Mouse (Mus musculus) heart, postnatal 25 days (tissue): ENCODE measurements at regions not wholly inside any gene's neighbourhood (a gene's known extent, or its start where the extent isn't known, plus 50 kb on each side); places are given as distances from the start of the nearest gene placed in this dataset.

Source experiments
- DNase-seq: peaks from one replicate; pipeline ENCODE4 v3.0.0; 2022; ENCODE audit warnings: low spot score
- intact Hi-C: fragments of 180-260 bp; cut with DNase I; formaldehyde crosslinking; loops from one replicate; pipeline ENCODE4 v1.15.1; 2025

DNA sequence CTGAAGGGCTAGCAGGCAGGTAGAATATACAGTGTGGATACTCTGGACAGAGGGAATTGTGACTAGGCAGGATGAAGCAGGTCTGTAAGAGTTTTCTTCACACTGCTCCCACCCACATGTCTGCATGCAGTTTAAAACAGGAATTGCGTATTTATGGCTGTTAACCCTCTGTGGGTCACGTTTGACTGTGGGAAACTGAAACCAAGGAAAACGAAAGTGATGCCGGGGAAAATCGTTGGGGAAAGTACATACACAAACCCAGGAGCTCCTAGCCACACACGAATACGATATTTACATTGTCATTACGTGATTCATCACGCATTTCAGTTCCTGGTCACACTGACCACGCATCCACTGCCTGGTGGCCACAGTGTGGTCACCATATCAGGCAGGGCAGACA, 170.6 kb upstream of the Spdye4c start:
- no peak for DNase-seq
- intact Hi-C loops: no loop called here

DNA sequence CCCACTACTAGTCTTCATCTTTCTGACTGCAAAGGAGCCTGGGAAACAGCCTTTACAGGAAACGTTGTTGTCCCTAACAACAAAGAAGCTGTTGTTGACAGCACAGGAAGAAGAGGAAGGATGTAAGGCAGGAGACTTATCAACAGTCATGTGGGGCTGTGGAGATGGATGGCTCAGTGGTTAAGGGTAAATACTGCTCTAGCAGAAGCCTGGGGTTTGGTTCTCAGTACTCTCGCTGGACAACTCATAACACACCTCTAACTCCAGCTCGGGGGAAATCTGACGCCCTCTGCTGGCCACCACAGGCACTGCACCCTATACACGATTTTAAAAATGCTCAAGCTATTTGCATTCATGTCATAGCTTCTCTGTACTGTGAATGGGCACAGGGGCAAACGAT, 168.3 kb upstream of the Spdye4c start:
- DNase-seq: no peak
- intact Hi-C loops: no loop called here

DNA sequence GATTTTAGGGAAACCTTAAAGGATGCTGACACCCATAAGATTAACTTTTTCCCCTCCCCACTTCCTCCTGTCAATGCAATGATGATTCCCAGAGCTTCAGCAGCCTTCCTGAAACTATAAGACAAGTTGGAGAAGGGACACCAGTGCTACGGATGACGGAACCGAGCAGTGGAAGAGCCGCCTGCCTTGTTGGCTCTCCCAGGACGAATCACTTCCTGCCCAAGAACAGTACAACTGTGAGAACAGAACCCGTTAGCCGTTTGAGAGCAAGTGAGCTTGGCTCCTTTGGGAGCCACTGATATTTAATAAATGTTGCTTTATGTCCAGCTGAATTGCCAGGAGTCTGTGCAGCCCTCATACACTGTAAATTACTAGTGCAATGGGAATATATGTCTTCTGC, 166.8 kb upstream of the Spdye4c start:
- no peak for DNase-seq

DNA sequence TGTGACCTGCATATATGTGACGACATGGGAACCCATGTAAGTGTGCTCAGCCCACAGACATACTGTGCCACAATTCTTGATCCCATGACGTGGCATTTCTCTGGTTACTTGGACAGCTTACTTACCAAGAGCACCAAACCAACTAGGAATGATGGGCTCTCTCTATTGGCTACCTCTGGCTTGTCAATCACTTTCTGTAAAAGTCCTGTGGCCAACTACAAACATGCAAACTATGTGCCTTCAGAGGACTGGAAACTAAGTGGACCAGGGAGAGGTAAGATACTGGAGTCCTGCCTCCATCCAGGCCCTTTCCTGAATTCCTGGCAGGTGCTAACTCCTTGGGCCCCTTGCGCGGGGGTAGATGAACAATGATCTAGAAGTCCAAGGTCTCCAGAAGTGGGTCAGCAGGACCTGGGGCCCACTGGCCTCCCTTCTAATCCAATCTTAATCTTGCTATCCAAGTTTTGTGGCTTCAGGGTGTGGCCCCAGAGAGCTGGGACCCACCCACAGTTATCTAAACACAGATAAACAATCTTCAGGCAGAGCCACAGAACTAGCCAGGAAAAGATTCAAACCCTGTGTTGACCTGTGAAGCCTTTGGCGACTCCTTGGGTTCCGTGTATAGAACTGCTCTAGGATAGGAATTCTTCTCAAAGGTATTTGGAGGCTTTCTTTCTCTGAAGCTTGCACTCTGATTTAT, 163.7 kb upstream of the Spdye4c start:
- intact Hi-C loops: loop anchor here (5.0 kb wide), 1 partner anchor 80 kb away; no protein-coding TSS in a partner anchor
- DNase-seq: no peak

More for the DNA sequence above, 166.8 kb upstream of the Spdye4c start:
- intact Hi-C loops: no loop called here

DNA sequence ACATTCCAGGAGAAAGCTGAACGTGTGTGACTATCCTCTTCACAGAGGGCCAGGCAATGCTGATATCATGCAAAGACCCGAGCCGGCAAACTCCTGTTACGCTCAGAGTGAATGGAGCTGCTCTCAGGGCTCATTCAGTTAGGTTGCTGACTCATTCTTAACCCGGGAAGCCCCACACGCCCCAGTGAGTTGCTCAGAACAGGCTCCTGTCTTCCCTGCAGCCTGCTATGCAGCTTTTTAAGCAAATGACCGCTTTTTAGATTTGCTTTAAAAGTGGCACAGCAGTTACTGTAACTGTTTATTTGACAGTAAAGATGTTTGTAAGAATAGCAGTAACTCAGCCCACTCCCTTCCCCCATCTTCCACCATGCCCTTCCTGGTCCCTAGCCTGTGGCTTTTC, 162.9 kb upstream of the Spdye4c start:
- intact Hi-C loops: loop anchor here (5.0 kb wide), 1 partner anchor 79 kb away; no protein-coding TSS in a partner anchor
- no peak for DNase-seq

DNA sequence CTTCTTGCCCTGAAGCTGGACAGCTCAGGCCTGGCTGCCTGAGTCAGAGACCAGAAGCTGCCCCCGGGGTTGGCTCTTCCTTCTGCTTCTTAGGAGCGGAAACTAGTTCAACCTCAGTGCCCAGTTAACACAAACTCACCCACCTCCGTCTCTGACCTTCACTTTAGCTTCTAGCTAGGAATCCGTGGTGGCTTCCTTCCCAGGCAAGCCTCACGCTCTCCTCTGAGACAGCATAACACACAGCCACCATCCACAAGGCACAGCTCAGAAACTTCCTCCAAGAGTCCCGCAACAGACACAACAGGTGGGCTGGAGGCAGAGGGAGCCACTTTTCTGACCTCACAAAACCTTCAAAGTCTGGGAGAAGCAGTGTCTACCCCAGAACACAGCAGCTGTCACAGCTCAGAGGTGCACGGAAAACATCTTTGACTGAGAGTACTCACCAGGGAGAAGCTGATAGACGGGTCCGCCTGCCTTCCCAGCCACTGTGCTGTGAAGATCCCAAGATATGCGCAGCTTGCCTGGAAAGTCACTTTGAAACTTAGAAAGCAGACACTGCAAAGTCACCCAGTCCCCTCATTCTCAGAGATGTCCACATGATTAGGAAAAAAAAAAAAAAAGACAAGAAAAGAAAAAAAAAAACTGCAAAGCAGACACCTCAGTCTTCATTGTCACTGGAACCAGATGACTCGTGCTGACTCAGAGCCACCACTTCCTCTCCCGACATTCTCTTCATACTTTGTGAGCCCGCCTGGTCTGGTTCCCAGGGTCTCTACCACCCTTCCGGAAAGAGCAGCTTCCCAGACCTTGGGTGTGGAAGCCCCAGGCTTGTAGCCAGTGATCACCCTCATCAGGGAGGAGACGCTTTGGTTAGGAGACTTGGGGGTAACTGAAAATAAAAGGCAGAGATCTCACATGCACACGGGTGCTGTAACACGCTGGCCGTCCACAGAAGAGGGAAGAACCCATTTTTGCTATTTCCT, 162.1 kb upstream of the Spdye4c start:
- peak; percentile 69 for DNase-seq
- intact Hi-C loops: loop anchor here (5.0 kb wide), 1 partner anchor 78 kb away; no protein-coding TSS in a partner anchor

DNA sequence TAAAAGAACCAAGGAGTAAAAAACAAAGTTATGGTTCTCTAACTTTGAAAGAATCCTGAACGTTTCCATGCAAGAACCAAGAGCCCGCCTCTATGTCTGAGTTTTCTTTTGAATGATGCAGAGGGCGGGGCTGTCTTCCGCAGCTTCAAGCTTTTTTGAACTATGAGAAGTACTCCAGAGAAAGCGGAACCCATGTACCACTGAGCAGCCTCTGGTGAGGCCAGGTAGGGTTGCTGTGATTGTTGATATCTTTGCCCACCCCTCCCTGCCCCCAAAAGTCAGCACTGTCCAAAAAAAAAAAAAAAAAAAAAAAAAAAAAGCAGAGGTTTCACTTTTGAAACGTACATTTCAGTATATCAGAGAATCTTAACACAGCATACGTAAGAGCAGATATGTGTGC, 161.2 kb upstream of the Spdye4c start:
- intact Hi-C loops: loop anchor here (5.0 kb wide), 1 partner anchor 78 kb away; no protein-coding TSS in a partner anchor
- DNase-seq: no peak

DNA sequence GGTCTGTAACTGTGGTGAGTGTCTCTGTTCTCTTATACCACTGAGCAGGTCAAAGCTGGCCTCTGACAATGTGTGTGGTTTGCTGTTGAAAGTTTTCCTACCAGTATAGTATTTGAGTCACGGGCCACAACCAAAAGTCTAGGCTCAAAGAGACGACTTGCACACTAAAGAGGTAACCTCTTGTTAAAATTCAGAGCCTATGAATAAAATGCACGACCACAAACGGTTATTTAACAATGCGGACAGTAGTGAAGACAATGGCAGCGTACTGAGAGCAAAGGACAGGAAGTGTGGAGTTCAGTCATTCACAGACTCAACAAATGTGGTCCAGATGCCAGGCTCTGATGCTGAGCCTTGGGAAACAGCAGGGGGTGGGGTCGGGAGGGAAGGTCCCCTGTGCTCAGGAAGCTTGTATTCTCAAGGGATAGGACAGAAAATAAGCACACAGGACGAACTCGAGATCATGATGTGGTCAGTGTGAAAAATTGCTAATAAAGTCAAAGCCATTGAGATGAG, 160.2 kb upstream of the Spdye4c start:
- intact Hi-C loops: no loop called here
- no peak for DNase-seq

DNA sequence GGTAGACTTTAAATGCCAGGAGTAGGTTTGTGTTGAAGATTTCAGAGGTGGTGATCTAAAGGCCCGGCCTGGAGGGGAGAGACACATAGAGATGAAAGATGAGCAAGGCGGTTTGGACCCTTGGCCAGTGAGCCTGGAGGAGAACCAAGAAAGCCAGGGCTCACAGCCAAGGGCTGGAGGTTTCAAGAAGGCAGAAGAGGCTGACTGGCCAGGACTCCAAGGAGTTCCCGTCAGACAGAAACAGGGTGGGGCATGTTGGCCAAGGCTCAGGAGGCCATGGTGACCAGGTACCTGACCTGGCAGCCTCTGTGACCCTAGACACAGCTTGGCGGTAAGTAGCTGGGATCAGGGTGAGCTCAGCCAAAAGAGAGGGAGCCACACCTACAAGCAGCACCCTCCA, 159.3 kb upstream of the Spdye4c start:
- DNase-seq: no peak
- intact Hi-C loops: no loop called here

DNA sequence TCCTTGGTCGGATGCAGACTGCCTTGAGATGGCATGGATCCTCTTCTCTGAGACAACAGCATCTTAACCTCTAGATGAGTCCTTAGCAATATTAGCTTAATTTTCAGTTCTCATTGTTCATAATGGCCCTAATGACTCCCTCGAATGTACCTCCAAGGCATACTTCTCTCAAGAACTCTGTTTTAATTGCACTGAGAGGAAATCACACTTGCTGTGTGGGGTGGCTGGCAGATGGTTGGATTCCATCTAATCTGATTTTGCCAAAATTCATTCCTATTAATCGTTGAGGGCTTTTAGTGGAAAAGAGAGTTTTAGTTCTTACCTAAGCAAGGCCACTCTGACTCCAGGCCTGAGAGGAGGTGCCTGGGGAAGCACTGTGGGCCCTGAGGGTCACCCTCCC, 158.3 kb upstream of the Spdye4c start:
- intact Hi-C loops: no loop called here
- no peak for DNase-seq

DNA sequence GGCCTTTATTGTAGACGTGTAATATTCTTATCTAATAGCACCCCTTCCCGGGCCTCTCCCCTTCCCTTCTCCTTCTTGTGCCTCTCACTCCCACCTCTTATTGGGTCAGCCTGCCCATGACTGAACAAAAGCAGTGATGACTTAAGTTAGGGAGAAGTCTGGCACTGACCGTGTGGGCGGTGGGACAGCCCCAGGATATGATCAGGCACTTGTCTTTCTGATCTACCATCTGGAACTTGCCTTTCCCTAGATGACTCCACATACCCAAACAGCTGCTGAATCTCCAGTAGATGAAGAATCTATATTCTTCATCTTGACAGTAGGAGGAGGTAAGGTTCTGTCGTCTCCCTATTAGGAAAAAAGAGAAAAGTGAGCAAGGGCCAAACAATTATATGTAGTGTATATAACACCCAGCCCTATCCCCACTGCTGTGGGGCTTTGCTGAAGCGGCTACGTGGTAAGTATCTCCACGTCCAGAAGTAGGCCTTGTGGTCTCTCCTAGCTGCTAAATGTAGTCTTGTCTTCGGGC, 157.4 kb upstream of the Spdye4c start:
- no peak for DNase-seq
- intact Hi-C loops: no loop called here

DNA sequence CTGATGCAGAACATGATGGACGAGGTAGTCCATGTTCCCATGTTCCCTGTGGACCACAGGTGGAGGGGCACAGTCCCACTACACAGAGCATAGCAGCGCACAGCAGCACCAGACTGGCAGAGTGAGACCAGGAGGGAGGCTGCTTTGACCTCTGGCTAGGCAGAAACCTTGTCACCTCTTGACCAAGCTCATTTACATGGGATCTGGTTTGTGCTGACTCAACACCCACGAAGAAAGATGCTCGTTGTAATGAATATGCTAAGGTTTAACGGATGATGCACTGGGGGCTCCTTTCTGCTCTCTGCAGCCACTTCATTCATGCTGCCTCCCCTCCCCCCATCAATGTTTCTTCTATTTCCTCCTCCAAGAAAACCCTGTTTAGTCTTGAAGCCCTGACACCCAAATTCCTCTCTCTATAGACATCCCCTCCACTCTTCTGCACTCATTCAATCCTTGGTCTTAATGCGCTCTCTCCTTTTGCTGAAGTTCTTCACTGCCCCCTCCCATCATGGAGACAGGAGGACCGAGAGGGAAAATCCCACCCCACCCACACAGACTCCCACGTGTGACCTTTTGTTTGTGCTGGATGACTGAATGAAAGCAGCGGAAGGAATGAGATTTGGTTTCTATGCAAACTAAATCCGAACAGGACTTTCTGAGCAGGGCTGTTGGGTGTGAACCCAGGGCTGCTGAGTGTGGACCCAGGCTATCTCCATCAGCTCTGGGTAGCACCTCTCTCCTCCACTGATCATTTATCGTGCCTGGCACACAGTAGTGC, 156.6 kb upstream of the Spdye4c start:
- intact Hi-C loops: no loop called here
- no peak for DNase-seq

DNA sequence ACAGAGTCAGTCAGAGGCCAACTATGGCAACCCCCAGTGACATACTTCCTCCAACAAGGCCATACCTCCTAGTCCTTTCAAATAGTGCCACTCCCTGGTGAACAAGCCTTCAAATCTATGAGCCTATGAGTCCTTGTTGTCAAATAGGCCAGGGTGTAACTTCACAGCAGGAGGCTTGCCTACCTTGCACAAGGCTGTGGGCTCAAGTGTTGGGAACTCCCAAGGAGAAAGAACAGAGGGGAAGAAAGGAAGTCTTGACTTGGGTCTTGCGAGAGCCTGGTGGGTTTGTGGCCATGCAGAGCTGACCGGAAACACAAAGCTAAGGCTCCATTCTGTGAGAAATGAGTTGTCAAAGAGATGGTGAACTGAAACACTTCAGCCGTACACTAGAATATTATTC, 154.6 kb upstream of the Spdye4c start:
- intact Hi-C loops: no loop called here
- DNase-seq: no peak

DNA sequence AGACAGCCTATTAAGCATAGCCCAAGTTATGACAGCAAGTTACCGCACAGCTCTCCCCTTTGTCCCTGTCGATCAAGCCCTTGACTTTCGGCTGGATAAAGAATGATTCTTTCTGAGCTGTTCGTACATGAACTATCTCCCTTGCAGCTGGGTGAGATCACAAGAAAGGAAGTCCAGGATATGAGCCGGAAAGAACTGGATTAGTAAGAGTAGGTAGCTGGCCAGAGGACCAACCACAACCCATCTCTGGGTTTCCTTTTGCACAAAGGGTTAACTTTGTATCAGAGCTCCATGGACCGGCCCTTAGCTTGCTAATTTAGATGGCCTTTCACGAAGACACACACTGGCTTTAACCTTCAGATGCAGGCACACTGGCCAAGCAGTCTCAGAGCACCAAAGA, 153.3 kb upstream of the Spdye4c start:
- intact Hi-C loops: no loop called here
- no peak for DNase-seq

DNA sequence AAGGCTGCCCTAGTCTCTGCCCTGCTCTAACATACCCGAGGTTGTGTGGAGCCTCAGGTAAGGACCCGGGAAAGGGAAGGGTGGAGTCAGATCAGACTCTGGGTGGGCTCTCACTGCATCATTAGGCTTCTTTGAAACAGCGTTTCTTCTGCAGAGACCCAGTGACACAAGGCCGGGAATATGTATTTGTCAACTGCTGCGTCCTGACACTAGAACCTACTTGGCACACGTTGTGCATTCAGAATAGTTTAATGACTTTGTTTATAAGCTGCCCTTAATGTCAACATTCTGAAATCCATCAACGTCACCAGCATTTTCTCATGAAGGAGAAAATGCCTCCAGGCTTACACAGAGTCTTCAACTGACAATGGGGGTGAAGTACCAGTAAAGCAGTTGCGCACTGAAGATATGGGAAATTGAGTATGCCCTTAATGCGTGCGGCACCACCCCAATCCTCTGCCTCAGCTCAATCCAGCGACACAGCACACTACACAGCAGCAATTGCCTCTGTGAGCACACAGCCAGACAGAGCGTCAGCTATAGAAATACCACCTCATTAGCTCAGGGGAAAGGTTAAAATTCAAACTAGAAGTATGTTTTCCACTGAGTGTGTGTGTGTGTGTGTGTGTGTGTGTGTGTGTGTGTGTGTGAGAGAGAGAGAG, 152.7 kb upstream of the Spdye4c start:
- intact Hi-C loops: no loop called here
- no peak for DNase-seq

DNA sequence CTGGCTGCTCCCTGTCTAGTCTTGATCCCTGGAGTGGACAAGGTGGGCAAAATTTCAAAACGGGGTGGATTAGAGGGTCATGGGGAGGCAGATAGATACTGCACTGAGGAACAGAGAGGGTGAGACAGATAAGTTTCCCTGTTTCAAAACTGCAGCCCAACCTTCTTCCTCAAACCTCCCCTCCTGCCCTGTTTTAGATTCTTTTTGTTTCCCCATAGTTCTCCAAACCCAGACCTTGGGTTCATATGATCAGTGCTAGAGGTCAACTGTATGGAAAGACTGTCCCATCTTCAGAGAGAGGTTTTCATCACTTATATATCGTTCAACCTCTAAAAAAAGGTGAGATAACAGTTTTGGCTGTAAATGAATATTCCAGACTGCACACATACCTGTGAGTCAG, 152.1 kb upstream of the Spdye4c start:
- intact Hi-C loops: no loop called here

DNA sequence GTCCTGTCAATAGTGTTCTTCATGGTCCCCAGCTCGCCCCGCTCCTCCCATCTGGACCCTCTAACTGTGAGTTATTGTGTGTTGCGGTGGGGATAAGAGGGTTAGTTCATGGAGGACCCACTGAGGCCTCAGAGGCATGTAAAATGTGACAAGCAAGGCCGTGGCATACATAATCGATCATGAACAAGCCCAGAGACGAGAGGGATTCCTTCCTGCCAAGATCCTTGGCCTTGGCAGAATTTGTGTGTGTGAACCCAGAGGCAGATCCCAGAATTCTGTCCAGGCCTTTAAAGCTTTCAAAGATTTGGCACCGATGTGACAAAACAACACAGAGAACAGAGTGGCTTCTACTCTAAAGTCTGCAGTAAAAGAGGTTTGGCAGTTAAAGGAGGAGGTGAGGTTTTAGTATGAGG, 146.4 kb upstream of the Spdye4c start:
- intact Hi-C loops: no loop called here
- DNase-seq: no peak

More for the DNA sequence above, 152.1 kb upstream of the Spdye4c start:
- DNase-seq: no peak

DNA sequence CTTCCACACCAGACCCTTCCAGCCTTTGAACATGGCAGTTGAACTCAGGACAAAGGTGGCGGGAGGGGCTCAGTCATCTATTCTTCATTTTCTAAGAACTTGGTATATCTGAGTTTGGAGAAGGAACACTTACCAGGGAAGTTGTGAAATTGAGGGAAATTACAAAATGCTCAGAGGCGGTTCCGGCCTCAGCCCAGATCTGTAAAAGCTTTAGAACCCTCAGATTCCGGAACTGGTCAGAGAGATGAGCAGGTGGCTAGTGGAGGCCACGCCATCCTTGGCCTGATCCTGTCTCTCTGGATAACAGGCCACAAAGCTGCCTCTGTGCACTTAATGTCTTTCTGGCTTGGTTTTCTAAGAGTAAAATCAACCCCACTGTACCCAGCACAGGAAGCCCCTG, 145.6 kb upstream of the Spdye4c start:
- DNase-seq: no peak

DNA sequence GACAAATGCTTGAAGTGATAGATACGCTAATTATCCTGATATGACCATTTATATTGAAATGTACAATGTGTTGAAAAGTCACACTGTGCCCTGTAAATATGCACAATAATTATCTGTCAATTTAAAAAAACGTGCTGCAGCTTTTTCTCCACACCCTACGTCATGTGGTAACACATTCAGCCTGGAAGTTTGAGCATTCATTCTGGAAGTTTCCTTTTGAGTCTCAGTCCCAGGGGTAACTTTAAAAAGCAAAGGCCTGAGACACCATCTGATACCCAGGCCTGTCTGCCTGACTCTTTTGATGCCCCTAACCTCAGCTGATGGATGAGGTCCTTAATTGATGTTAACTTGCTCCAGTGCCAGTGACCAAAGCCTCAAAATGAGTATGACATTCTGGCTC, 141.7 kb upstream of the Spdye4c start:
- no peak for DNase-seq
- intact Hi-C loops: no loop called here

More for the DNA sequence above, 145.6 kb upstream of the Spdye4c start:
- intact Hi-C loops: no loop called here
